Mouse (Mus musculus) stomach, embryonic 14.5 days (tissue): ENCODE results near the gene Hoxc10. TPM values are rescaled to one million over a fixed set of nuclear protein-coding genes. Genes with fewer than 3 reads are reported as not detected.

Experiments
- ATAC-seq: fragments of 200-750 bp; cut with Nextera tagmentation; 2 replicates; pipeline ENCODE4 v1.8.0; 2017; ENCODE audit warnings: low read depth, moderate TSS enrichment; ENCODE audit not compliant: insufficient number of reproducible peaks, insufficient read depth, low FRiP score
- H3K27ac ChIP-seq: fragments of 300-500 bp; sonication (generic); 2 replicates; pipeline ENCODE4 v1.5.1; 2014; ENCODE audit warnings: mild to moderate bottlenecking, low read length, moderate library complexity, mixed read lengths
- H3K27me3 ChIP-seq: fragments of 300-500 bp; sonication (generic); 2 replicates; pipeline ENCODE4 v1.6.1; 2014; ENCODE audit warnings: low read length, control low read depth, mixed read lengths; ENCODE audit not compliant: control insufficient read depth, insufficient read depth
- H3K36me3 ChIP-seq: fragments of 300-500 bp; sonication (generic); 2 replicates; pipeline ENCODE4 v1.6.1; 2014; ENCODE audit warnings: mild to moderate bottlenecking, control low read depth, low read length, moderate library complexity, mixed read lengths; ENCODE audit not compliant: control insufficient read depth, insufficient read depth
- H3K4me1 ChIP-seq: fragments of 300-500 bp; sonication (generic); 2 replicates; pipeline ENCODE4 v1.6.1; 2014; ENCODE audit warnings: low read length, control low read depth, mixed read lengths; ENCODE audit not compliant: control insufficient read depth, insufficient read depth
- H3K4me2 ChIP-seq: fragments of 300-500 bp; sonication (generic); replicated peaks from 2 replicates; pipeline ENCODE4 v1.6.1; 2014; ENCODE audit warnings: low read depth, low read length, control low read depth
- H3K4me3 ChIP-seq: fragments of 300-500 bp; sonication (generic); 2 replicates; pipeline ENCODE4 v1.5.1; 2014; ENCODE audit warnings: low read depth, low read length, control low read depth
- H3K9ac ChIP-seq: fragments of 300-500 bp; sonication (generic); replicated peaks from 2 replicates; pipeline ENCODE4 v1.6.1; 2014; ENCODE audit warnings: low read depth, mild to moderate bottlenecking, control low read depth, low read length, moderate library complexity, mixed read lengths
- H3K9me3 ChIP-seq: fragments of 300-500 bp; sonication (generic); 2 replicates; pipeline ENCODE4 v1.6.1; 2016; ENCODE audit warnings: low read depth, low read length, control low read depth; ENCODE audit not compliant: control insufficient read depth
- whole genome bisulfite sequencing: fragments of 180-500 bp; shearing (Covaris S2); extraction: QIAGEN DNeasy Blood & Tissue Kit; methylation state at CpG from one replicate; pipeline ENCODE4 v1.1.7; 2014; 5-methylcytosine and 5-hydroxymethylcytosine counted together
- polyA plus RNA-seq: library from polyadenylated mRNA; unstranded; fragments of >200 nt; fragmentation: Nextera tagmentation; extraction: Ambion mirVana; gene quantifications from 2 replicates; pipeline ENCODE4 v1.2.1, GENCODE M21; 2014

Hoxc10 gene
- polyA plus RNA-seq, 1 experiment from 2014 or later, result not detected

GRCm38 (mm10) chr15:102953561-102953960, 13.0 kb upstream of the Hoxc10 start:
- H3K27me3 ChIP-seq, result peaks cover 72% of the 10 kb centered on the region
- no peaks in the 10 kb centered on the region for H3K9me3 ChIP-seq
- H3K27ac ChIP-seq, result no peak overlapping the region
- WGBS, result 3% methylated on average over 6 of the region's 6 CpGs
- H3K4me2 ChIP-seq, result no peak overlapping the region
- no peak for ATAC-seq
- H3K4me3 ChIP-seq, result no peak overlapping the region
- no peaks in the 10 kb centered on the region for H3K4me1 ChIP-seq
- no peak overlapping the region for H3K9ac ChIP-seq
- H3K36me3 ChIP-seq, result no peaks in the 10 kb centered on the region

GRCm38 (mm10) chr15:102954192-102955006, 12.2 kb upstream of the Hoxc10 start, which contains the start of gene Hoxc11:
Gene Hoxc11 (plus strand): TSS chr15:102954427.
- no peak for ATAC-seq
- no peak within 1 kb of the TSS for H3K27ac ChIP-seq
- under 1% methylated on average over 57 of the region's 57 CpGs for WGBS
- H3K9me3 ChIP-seq, result no peaks in the 10 kb centered on the region
- peaks cover 69% of the 10 kb centered on the region for H3K27me3 ChIP-seq
- H3K4me1 ChIP-seq, result no peaks in the 10 kb centered on the region
- H3K36me3 ChIP-seq, result no peaks in the 10 kb centered on the region
- no peak within 1 kb of the TSS for H3K9ac ChIP-seq
- no peak within 1 kb of the TSS for H3K4me2 ChIP-seq
- H3K4me3 ChIP-seq, result no peak within 1 kb of the TSS

- Histone ChIP-seq H3K27me3 (peaks cover 70% of the 10 kb centered on the region), H3K4me3 (no peak overlapping the region), H3K4me2 (no peak overlapping the region)
Measured at GRCm38 (mm10) chr15:102955007-102955382, 11.6 kb upstream of the Hoxc10 start.

GRCm38 (mm10) chr15:102955833-102956640, 10.6 kb upstream of the Hoxc10 start:
- no peak for ATAC-seq
- Histone ChIP-seq H3K9ac (no peak overlapping the region), H3K36me3 (no peaks in the 10 kb centered on the region), H3K4me1 (no peaks in the 10 kb centered on the region), H3K27ac (no peak overlapping the region), H3K27me3 (peaks cover 72% of the 10 kb centered on the region), H3K4me2 (no peak overlapping the region), H3K4me3 (no peak overlapping the region), H3K9me3 (no peaks in the 10 kb centered on the region)
- WGBS, result under 1% methylated on average over 40 of the region's 40 CpGs

More at GRCm38 (mm10) chr15:102955007-102955382, 11.6 kb upstream of the Hoxc10 start:
- H3K36me3 ChIP-seq, result no peaks in the 10 kb centered on the region
- H3K27ac ChIP-seq, result no peak overlapping the region
- H3K9me3 ChIP-seq, result no peaks in the 10 kb centered on the region
- no peaks in the 10 kb centered on the region for H3K4me1 ChIP-seq
- under 1% methylated on average over 28 of the region's 28 CpGs for WGBS
- H3K9ac ChIP-seq, result no peak overlapping the region
- ATAC-seq, result no peak

GRCm38 (mm10) chr15:102956906-102957305, 9.7 kb upstream of the Hoxc10 start:
- Histone ChIP-seq H3K4me3 (no peak overlapping the region), H3K36me3 (no peaks in the 10 kb centered on the region), H3K9ac (no peak overlapping the region), H3K4me2 (no peak overlapping the region), H3K9me3 (no peaks in the 10 kb centered on the region), H3K4me1 (no peaks in the 10 kb centered on the region), H3K27ac (no peak overlapping the region), H3K27me3 (peaks cover 73% of the 10 kb centered on the region)
- 2% methylated on average over 12 of the region's 12 CpGs for WGBS
- ATAC-seq, result peak; percentile 37; the same call in 1 of the 2 replicates

- Histone ChIP-seq H3K36me3 (no peaks in the 10 kb centered on the region), H3K4me3 (no peak overlapping the region), H3K27me3 (peaks cover 70% of the 10 kb centered on the region), H3K4me1 (no peaks in the 10 kb centered on the region), H3K9ac (no peak overlapping the region), H3K4me2 (no peak overlapping the region), H3K27ac (no peak overlapping the region), H3K9me3 (no peaks in the 10 kb centered on the region)
- 2% methylated on average over 13 of the region's 13 CpGs for WGBS
- no peak for ATAC-seq
Measured at GRCm38 (mm10) chr15:102959663-102960191, 6.9 kb upstream of the Hoxc10 start.

- Histone ChIP-seq H3K27me3 (peaks cover 80% of the 10 kb centered on the region), H3K9ac (no peak overlapping the region), H3K4me1 (no peaks in the 10 kb centered on the region; the same call in 1 of the 2 replicates), H3K4me2 (no peak overlapping the region), H3K4me3 (no peak overlapping the region), H3K36me3 (no peaks in the 10 kb centered on the region), H3K27ac (no peak overlapping the region), H3K9me3 (no peaks in the 10 kb centered on the region)
- no peak for ATAC-seq
- 2% methylated on average over 6 of the region's 6 CpGs for WGBS
Measured at GRCm38 (mm10) chr15:102961728-102962127, 4.9 kb upstream of the Hoxc10 start.

- 2% methylated on average over 13 of the region's 13 CpGs for WGBS
- Histone ChIP-seq H3K27ac (no peak overlapping the region), H3K4me1 (no peaks in the 10 kb centered on the region; the same call in 1 of the 2 replicates), H3K36me3 (no peaks in the 10 kb centered on the region), H3K27me3 (peaks cover 80% of the 10 kb centered on the region), H3K9me3 (no peaks in the 10 kb centered on the region), H3K4me3 (no peak overlapping the region), H3K4me2 (no peak overlapping the region), H3K9ac (no peak overlapping the region)
- ATAC-seq, result no peak
Measured at GRCm38 (mm10) chr15:102962492-102962891, 4.1 kb upstream of the Hoxc10 start.
